Comparison of ENCODE assay signal across 1 mouse cellular context in the genomic region with DNA sequence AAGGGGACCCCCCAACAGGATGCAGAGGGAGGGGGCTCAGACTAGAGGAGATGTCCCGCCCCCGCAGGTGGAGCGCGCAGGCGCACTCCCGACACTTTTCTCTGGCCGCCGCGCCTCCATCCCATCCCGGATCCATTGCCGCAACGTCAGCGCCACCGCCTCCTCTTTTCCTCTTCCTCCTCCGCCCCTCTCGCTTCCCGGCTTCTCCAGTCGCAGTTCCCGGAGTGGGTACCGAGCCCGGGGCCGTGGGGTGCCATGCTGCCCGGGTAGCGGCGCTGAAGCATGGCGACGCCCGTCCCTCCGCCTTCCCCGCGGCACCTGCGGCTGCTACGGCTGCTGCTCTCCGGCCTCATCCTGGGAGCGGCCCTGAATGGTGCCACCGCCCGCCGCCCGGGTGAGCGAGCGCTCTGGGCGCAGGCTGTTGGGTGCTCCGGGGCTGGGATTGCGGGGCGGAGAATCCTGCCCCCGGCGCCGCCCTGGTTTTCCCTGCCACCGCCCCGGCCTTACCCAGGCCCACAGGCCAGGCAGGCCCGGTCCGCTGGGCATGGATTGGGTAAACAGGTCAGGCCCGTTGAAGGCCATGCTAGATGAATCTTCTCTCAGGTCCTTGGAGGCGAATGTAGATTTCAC.
A peak's percentile ranks its signal among the peaks of the same experiment; 100 is the strongest.
TF ChIP-seq lines count a peak whose summit lies in the region.

No protein-coding gene starts in this region.

TF ChIP-seq in myocyte, 11 proteins besides CTCF, POLR2A, EP300 and RAD21:
- peak; percentile 11 for TF ChIP-seq POLR2AphosphoS2 (IDR thresholded peaks at IDR 0.05; ENCODE audit: insufficient read length, low read depth)
- peak in 1 of 3 experiments; percentile 8 for TF ChIP-seq MYOG (IDR thresholded peaks at IDR 0.05; ENCODE audit: control insufficient read depth in 1 of 3, insufficient read depth in 1 of 3, insufficient read length in 2 of 3, low read depth in 2 of 3)
- no peak for TF ChIP-seq REST (IDR thresholded peaks at IDR 0.05; ENCODE audit: insufficient read depth, insufficient read length)
